Mouse (Mus musculus): Measurements from ENCODE around the gene Slc5a5. TPM values are rescaled to one million over a fixed set of nuclear protein-coding genes. Genes with fewer than 3 reads are reported as not detected.

Gene Slc5a5
- polyA plus RNA-seq, 1 experiment from 2014 or later = 0.50 TPM

GRCm38 (mm10) chr8:70914704-70915103, 22.1 kb upstream of the Slc5a5 start:
- Histone ChIP-seq H3K9me3 (replicated peaks) (no peaks in the 10 kb centered on the region), H3K36me3 (ENCODE audit: poor library complexity, severe bottlenecking) (peaks cover 92% of the 10 kb centered on the region), H3K27me3 (no peaks in the 10 kb centered on the region), H3K9ac (no peak overlapping the region), H3K4me2 (no peak overlapping the region), H3K4me1 (no peaks in the 10 kb centered on the region), H3K4me3 (no peak overlapping the region), H3K27ac (no peak overlapping the region)
- WGBS = 92% methylated on average over 17 of the region's 17 CpGs
- ATAC-seq = no peak

GRCm38 (mm10) chr8:70913523-70913922, 21.0 kb upstream of the Slc5a5 start:
- Histone ChIP-seq H3K4me3 (no peak overlapping the region), H3K9ac (no peak overlapping the region), H3K4me1 (no peaks in the 10 kb centered on the region), H3K27ac (no peak overlapping the region), H3K4me2 (no peak overlapping the region), H3K36me3 (ENCODE audit: poor library complexity, severe bottlenecking) (peaks cover 81% of the 10 kb centered on the region), H3K27me3 (no peaks in the 10 kb centered on the region), H3K9me3 (replicated peaks) (no peaks in the 10 kb centered on the region)
- ATAC-seq = no peak
- whole genome bisulfite sequencing = 96% methylated on average over 26 of the region's 26 CpGs

- Histone ChIP-seq H3K27ac (no peak overlapping the region), H3K27me3 (no peaks in the 10 kb centered on the region), H3K4me2 (no peak overlapping the region), H3K36me3 (ENCODE audit: poor library complexity, severe bottlenecking) (peaks cover 75% of the 10 kb centered on the region), H3K9ac (no peak overlapping the region), H3K4me1 (no peaks in the 10 kb centered on the region; the same call in 1 of the 2 replicates), H3K4me3 (no peak overlapping the region), H3K9me3 (replicated peaks) (no peaks in the 10 kb centered on the region)
- 94% methylated on average over 30 of the region's 30 CpGs for WGBS
- ATAC-seq = no peak
These were observed 20.4 kb upstream of the Slc5a5 start for GRCm38 (mm10) chr8:70912955-70913354.

- Histone ChIP-seq H3K9ac (no peak overlapping the region), H3K4me1 (peaks cover 10% of the 10 kb centered on the region), H3K4me3 (no peak overlapping the region), H3K27ac (no peak overlapping the region), H3K4me2 (no peak overlapping the region), H3K36me3 (ENCODE audit: poor library complexity, severe bottlenecking) (peaks cover 61% of the 10 kb centered on the region), H3K9me3 (replicated peaks) (no peaks in the 10 kb centered on the region), H3K27me3 (no peaks in the 10 kb centered on the region)
- no peak for ATAC-seq
- WGBS = 84% methylated on average over 5 of the region's 5 CpGs
These were observed 19.0 kb upstream of the Slc5a5 start for GRCm38 (mm10) chr8:70911596-70911995.

GRCm38 (mm10) chr8:70907518-70907917, 15.0 kb upstream of the Slc5a5 start:
- Histone ChIP-seq H3K27me3 (peaks cover 17% of the 10 kb centered on the region), H3K9me3 (replicated peaks) (no peaks in the 10 kb centered on the region), H3K9ac (no peak overlapping the region), H3K4me3 (no peak overlapping the region), H3K27ac (no peak overlapping the region), H3K4me1 (peaks cover 17% of the 10 kb centered on the region), H3K4me2 (no peak overlapping the region), H3K36me3 (ENCODE audit: poor library complexity, severe bottlenecking) (peaks cover 21% of the 10 kb centered on the region)
- 98% methylated on average over 2 of the region's 2 CpGs for WGBS
- ATAC-seq = no peak

GRCm38 (mm10) chr8:70905831-70906736, 13.5 kb upstream of the Slc5a5 start, which contains the start of gene Map1s:
TSS of gene Map1s (plus strand) at chr8:70905932.
- no peaks in the 10 kb centered on the region for H3K9me3 ChIP-seq (replicated peaks)
- WGBS = 1% methylated on average over 60 of the region's 86 CpGs
- ATAC-seq = peak; percentile 96
- peaks cover 6% of the 10 kb centered on the region for H3K36me3 ChIP-seq (ENCODE audit: poor library complexity, severe bottlenecking)
- H3K27me3 ChIP-seq = peaks cover 25% of the 10 kb centered on the region
- H3K9ac ChIP-seq = peak within 1 kb of the TSS; percentile 93
- peaks cover 17% of the 10 kb centered on the region for H3K4me1 ChIP-seq
- H3K4me2 ChIP-seq = peak within 1 kb of the TSS; percentile 97
- peak within 1 kb of the TSS; percentile 90 for H3K27ac ChIP-seq
- peak within 1 kb of the TSS; percentile 89 for H3K4me3 ChIP-seq

GRCm38 (mm10) chr8:70905463-70905830, 12.9 kb upstream of the Slc5a5 start:
- H3K27ac ChIP-seq = peak overlapping the region; percentile 22; the same call in 1 of the 2 replicates
- no peaks in the 10 kb centered on the region for H3K36me3 ChIP-seq (ENCODE audit: poor library complexity, severe bottlenecking)
- peaks cover 17% of the 10 kb centered on the region for H3K4me1 ChIP-seq
- peak; percentile 39 for ATAC-seq
- H3K27me3 ChIP-seq = peaks cover 25% of the 10 kb centered on the region
- H3K4me2 ChIP-seq = peak overlapping the region; percentile 97
- peak overlapping the region; percentile 89 for H3K4me3 ChIP-seq
- H3K9me3 ChIP-seq (replicated peaks) = no peaks in the 10 kb centered on the region
- WGBS = 15% methylated on average over 8 of the region's 8 CpGs
- H3K9ac ChIP-seq = peak overlapping the region; percentile 93

GRCm38 (mm10) chr8:70904532-70904931, 12.0 kb upstream of the Slc5a5 start:
- WGBS = 75% methylated on average over 4 of the region's 4 CpGs
- ATAC-seq = no peak
- H3K9ac ChIP-seq = no peak overlapping the region
- H3K9me3 ChIP-seq (replicated peaks) = no peaks in the 10 kb centered on the region
- H3K27ac ChIP-seq = no peak overlapping the region
- H3K4me2 ChIP-seq = no peak overlapping the region
- H3K4me1 ChIP-seq = peaks cover 17% of the 10 kb centered on the region
- H3K36me3 ChIP-seq (ENCODE audit: poor library complexity, severe bottlenecking) = no peaks in the 10 kb centered on the region
- H3K27me3 ChIP-seq = peaks cover 25% of the 10 kb centered on the region
- no peak overlapping the region for H3K4me3 ChIP-seq

- Histone ChIP-seq H3K9ac (no peak overlapping the region), H3K27me3 (peaks cover 25% of the 10 kb centered on the region), H3K27ac (no peak overlapping the region), H3K36me3 (ENCODE audit: poor library complexity, severe bottlenecking) (no peaks in the 10 kb centered on the region), H3K4me3 (no peak overlapping the region), H3K4me1 (peaks cover 17% of the 10 kb centered on the region), H3K4me2 (no peak overlapping the region), H3K9me3 (replicated peaks) (no peaks in the 10 kb centered on the region)
- no peak for ATAC-seq
These were observed 11.0 kb upstream of the Slc5a5 start for GRCm38 (mm10) chr8:70903582-70903981.

GRCm38 (mm10) chr8:70903112-70903511, 10.6 kb upstream of the Slc5a5 start:
- H3K9ac ChIP-seq = no peak overlapping the region
- H3K27me3 ChIP-seq = peaks cover 25% of the 10 kb centered on the region
- ATAC-seq = no peak
- H3K4me3 ChIP-seq = no peak overlapping the region
- no peaks in the 10 kb centered on the region for H3K9me3 ChIP-seq (replicated peaks)
- peaks cover 21% of the 10 kb centered on the region for H3K4me1 ChIP-seq
- 53% methylated on average over 4 of the region's 4 CpGs for WGBS
- H3K4me2 ChIP-seq = no peak overlapping the region
- H3K27ac ChIP-seq = no peak overlapping the region
- no peaks in the 10 kb centered on the region for H3K36me3 ChIP-seq (ENCODE audit: poor library complexity, severe bottlenecking)

GRCm38 (mm10) chr8:70902211-70902610, 9.7 kb upstream of the Slc5a5 start:
- no peak for ATAC-seq
- H3K36me3 ChIP-seq (ENCODE audit: poor library complexity, severe bottlenecking) = no peaks in the 10 kb centered on the region
- peaks cover 25% of the 10 kb centered on the region for H3K27me3 ChIP-seq
- 39% methylated on average over 5 of the region's 5 CpGs for WGBS
- no peaks in the 10 kb centered on the region for H3K9me3 ChIP-seq (replicated peaks)
- no peak overlapping the region for H3K4me2 ChIP-seq
- peaks cover 18% of the 10 kb centered on the region for H3K4me1 ChIP-seq
- no peak overlapping the region for H3K27ac ChIP-seq
- H3K9ac ChIP-seq = no peak overlapping the region
- no peak overlapping the region for H3K4me3 ChIP-seq

- H3K27me3 ChIP-seq = peaks cover 25% of the 10 kb centered on the region
- H3K9ac ChIP-seq = no peak overlapping the region
- peaks cover 15% of the 10 kb centered on the region for H3K4me1 ChIP-seq
- no peak overlapping the region for H3K4me2 ChIP-seq
- no peak overlapping the region for H3K27ac ChIP-seq
- WGBS = 79% methylated on average over 2 of the region's 2 CpGs
- H3K4me3 ChIP-seq = no peak overlapping the region
- ATAC-seq = no peak
- no peaks in the 10 kb centered on the region for H3K9me3 ChIP-seq (replicated peaks)
- peaks cover 2% of the 10 kb centered on the region for H3K36me3 ChIP-seq (ENCODE audit: poor library complexity, severe bottlenecking)
These were observed 8.4 kb upstream of the Slc5a5 start for GRCm38 (mm10) chr8:70900872-70901387.

Data from forebrain, embryonic 13.5 days (tissue).